Mouse (Mus musculus) frontal cortex, adult (tissue): Measurements from ENCODE around the gene Olfr1358.

Source experiments
- ATAC-seq: cut with Nextera tagmentation; 2 replicates; pipeline ENCODE4 v1.9.2; 2017; ENCODE audit warnings: mild to moderate bottlenecking, moderate library complexity, mixed read lengths; ENCODE audit not compliant: low TSS enrichment

Olfr1358 gene

DNA sequence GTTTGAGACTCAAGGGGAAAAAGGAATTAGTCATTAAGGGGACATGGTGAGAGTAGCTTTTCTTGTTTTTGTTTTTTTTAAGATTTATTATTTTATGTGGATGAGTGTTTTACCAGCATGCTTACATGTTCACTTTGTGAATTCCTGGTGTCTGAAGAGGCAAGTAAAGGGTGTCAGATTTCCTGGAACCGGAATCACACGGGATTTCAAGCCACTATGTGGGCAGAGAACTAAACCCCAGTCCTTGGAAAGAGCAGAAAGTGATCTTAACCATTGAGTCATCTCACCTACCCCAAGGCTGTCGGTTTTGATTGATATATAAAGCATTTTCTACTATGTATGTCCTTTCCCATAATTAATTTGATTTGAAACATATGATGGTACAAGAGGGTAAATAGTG, 52.5 kb downstream of the Olfr1358 start:
- ATAC-seq, result no peak
